Mouse (Mus musculus) G1E (cell line): ENCODE results near the gene Ebf4. TPM values are rescaled to one million over a fixed set of nuclear protein-coding genes. Genes with fewer than 3 reads are reported as not detected.
"Not testable (repeated sequence)": the region's sequence is repeated elsewhere in the genome, so short reads cannot be mapped to it uniquely, and the experiment has no call there.

Experiments
- ATAC-seq: 2 replicates; pipeline ENCODE4 v1.8.0; 2016; ENCODE audit warnings: mild to moderate bottlenecking; ENCODE audit not compliant: insufficient number of reproducible peaks, poor library complexity, low FRiP score, severe bottlenecking; ENCODE audit errors: extremely low read depth
- DNase-seq: peaks from one replicate; pipeline ENCODE4 v3.0.0; 2012; ENCODE audit warnings: low spot score
- H3K27me3 ChIP-seq: 2 replicates; pipeline ENCODE4 v1.6.1; 2012; ENCODE audit warnings: mild to moderate bottlenecking, low read length, inconsistent platforms; ENCODE audit not compliant: insufficient read depth
- H3K36me3 ChIP-seq: replicated peaks from 2 replicates; pipeline ENCODE3; 2012; ENCODE audit warnings: mild to moderate bottlenecking, inconsistent platforms
- H3K4me1 ChIP-seq: 2 replicates; pipeline ENCODE4 v1.6.1; 2012; ENCODE audit warnings: low read depth, low read length, inconsistent platforms, mixed read lengths; ENCODE audit not compliant: insufficient read depth
- H3K4me3 ChIP-seq: 2 replicates; pipeline ENCODE4 v1.5.1; 2012; ENCODE audit warnings: low read depth, mild to moderate bottlenecking, inconsistent platforms, low read length, moderate library complexity, mixed read lengths
- H3K9me3 ChIP-seq: replicated peaks from 2 replicates; pipeline ENCODE4 v1.6.1; 2012; ENCODE audit warnings: inconsistent platforms
- CTCF ChIP-seq: IDR thresholded peaks from 2 replicates; pipeline ENCODE4 v1.5.1; 2012; ENCODE audit warnings: low read depth, low read length, inconsistent platforms, mixed read lengths
- GATA1 ChIP-seq: IDR thresholded peaks from 2 replicates; pipeline ENCODE4 v1.6.1; 2012; ENCODE audit warnings: borderline replicate concordance, low read length, inconsistent platforms, mixed read lengths
- GATA2 ChIP-seq: IDR thresholded peaks from 2 replicates; pipeline ENCODE4 v1.6.1; 2012; ENCODE audit warnings: low read depth, low read length, inconsistent platforms, borderline replicate concordance
- POLR2AphosphoS5 ChIP-seq: IDR thresholded peaks from 2 replicates; pipeline ENCODE4 v1.6.1; 2012; ENCODE audit warnings: low read depth, low read length, inconsistent platforms; ENCODE audit not compliant: insufficient replicate concordance
- TAL1 ChIP-seq: conservative IDR thresholded peaks from 2 replicates; pipeline ENCODE4 v1.6.1; 2012; ENCODE audit warnings: low read depth, low read length, inconsistent platforms, mixed read lengths
- polyA plus RNA-seq: library from polyadenylated mRNA; stranded (reverse); fragments of >175 nt; gene quantifications from 2 replicates; pipeline ENCODE4 v1.2.3, GENCODE M21; 2012
- total RNA-seq, 2 experiments: library from RNA; stranded (forward) in 1 of 2; stranded (reverse) in 1 of 2; fragments of 200-1000 nt in 1 of 2; fragments of >200 nt in 1 of 2; fragmentation: Nextera tagmentation in 1 of 2; gene quantifications; 2 replicates each; pipeline ENCODE4 v1.2.3; 2014 to 2017

Ebf4 gene
- total and polyA plus RNA-seq, 3 experiments: 0.83 TPM; not detected in 2

- no peak overlapping the region for H3K4me3 ChIP-seq
- peaks cover 14% of the 10 kb centered on the region; the same call in 1 of the 2 replicates for H3K27me3 ChIP-seq
- no peaks in the 10 kb centered on the region for H3K9me3 ChIP-seq
- H3K36me3 ChIP-seq: no peaks in the 10 kb centered on the region
- no peak for ATAC-seq
- no peak for TF ChIP-seq GATA2
- no peak for TF ChIP-seq CTCF
- TF ChIP-seq TAL1: no peak
- TF ChIP-seq POLR2AphosphoS5: no peak
- TF ChIP-seq GATA1: no peak
- no peak for DNase-seq
- no peaks in the 10 kb centered on the region; the same call in 1 of the 2 replicates for H3K4me1 ChIP-seq
Observed at GRCm38 (mm10) chr2:130358852-130359251, 63.9 kb downstream of the Ebf4 start.

DNA sequence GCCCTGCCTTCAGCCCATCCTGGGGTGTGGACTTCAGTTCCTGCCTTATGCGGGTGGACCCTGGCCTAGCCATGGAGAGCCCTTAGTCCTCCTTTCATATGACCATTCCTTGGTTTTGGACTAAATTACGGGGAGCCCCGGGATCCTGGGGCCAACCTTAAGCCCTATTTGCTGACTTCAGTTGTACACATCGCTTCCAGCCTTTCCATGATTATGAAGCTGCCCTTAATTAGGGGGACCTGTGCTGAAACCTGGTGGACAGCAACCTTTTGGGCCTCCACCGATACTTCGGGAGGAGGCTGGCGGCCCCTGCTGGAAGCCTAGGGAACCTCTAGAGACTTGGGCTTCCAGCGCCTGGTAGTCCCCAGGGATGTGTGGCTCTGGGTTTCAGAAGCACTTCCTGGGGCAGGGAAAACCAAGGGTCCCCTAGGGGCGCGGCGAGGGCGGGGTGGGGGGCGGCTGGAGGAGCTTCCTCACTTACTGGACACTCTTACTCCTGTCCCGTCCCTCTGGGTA is 67.6 kb downstream of the Ebf4 start:
- no peak for ATAC-seq

GRCm38 (mm10) chr2:130365211-130366094 is 70.5 kb downstream of the Ebf4 start:
- ATAC-seq (no peak), DNase-seq (no peak)
- Histone ChIP-seq H3K27me3 (peaks cover 25% of the 10 kb centered on the region), H3K36me3 (no peaks in the 10 kb centered on the region), H3K9me3 (no peaks in the 10 kb centered on the region), H3K4me1 (peaks cover 3% of the 10 kb centered on the region; the same call in 1 of the 2 replicates), H3K4me3 (no peak overlapping the region)
- TF ChIP-seq GATA1 (no peak), POLR2AphosphoS5 (no peak), TAL1 (no peak), CTCF (no peak)

More for the DNA sequence above, 67.6 kb downstream of the Ebf4 start:
- no peaks in the 10 kb centered on the region for H3K36me3 ChIP-seq
- peaks cover 31% of the 10 kb centered on the region for H3K27me3 ChIP-seq
- no peak overlapping the region for H3K4me3 ChIP-seq
- H3K9me3 ChIP-seq: no peaks in the 10 kb centered on the region
- DNase-seq: peak; percentile 42
- H3K4me1 ChIP-seq: no peaks in the 10 kb centered on the region; the same call in 1 of the 2 replicates
- no peak for TF ChIP-seq POLR2AphosphoS5
- TF ChIP-seq GATA1: no peak
- TF ChIP-seq GATA2: no peak
- TF ChIP-seq CTCF: no peak
- TF ChIP-seq TAL1: no peak

GRCm38 (mm10) chr2:130367386-130367785 is 72.4 kb downstream of the Ebf4 start:
- TF ChIP-seq GATA1 (no peak), GATA2 (no peak), TAL1 (no peak), POLR2AphosphoS5 (no peak), CTCF (no peak)
- ATAC-seq: no peak
- Histone ChIP-seq H3K9me3 (no peaks in the 10 kb centered on the region), H3K4me1 (peaks cover 7% of the 10 kb centered on the region; the same call in 1 of the 2 replicates), H3K27me3 (peaks cover 17% of the 10 kb centered on the region), H3K4me3 (no peak overlapping the region), H3K36me3 (no peaks in the 10 kb centered on the region)
- DNase-seq: no peak

GRCm38 (mm10) chr2:130373026-130373425 is 78.1 kb downstream of the Ebf4 start:
- not testable (repeated sequence) for ATAC-seq, H3K4me3 ChIP-seq, H3K36me3 ChIP-seq, DNase-seq, H3K9me3 ChIP-seq, H3K4me1 ChIP-seq
- peaks cover 14% of the 10 kb centered on the region for H3K27me3 ChIP-seq

GRCm38 (mm10) chr2:130374951-130375350 is 80.0 kb downstream of the Ebf4 start:
- peaks cover 14% of the 10 kb centered on the region for H3K27me3 ChIP-seq
- ATAC-seq (no peak), DNase-seq (no peak)
- H3K36me3 ChIP-seq: no peaks in the 10 kb centered on the region
- H3K4me3 ChIP-seq: no peak overlapping the region
- no peaks in the 10 kb centered on the region for H3K9me3 ChIP-seq
- peaks cover 10% of the 10 kb centered on the region; the same call in 1 of the 2 replicates for H3K4me1 ChIP-seq
- TF ChIP-seq POLR2AphosphoS5 (no peak), GATA2 (no peak), CTCF (no peak), GATA1 (no peak), TAL1 (no peak)

DNA sequence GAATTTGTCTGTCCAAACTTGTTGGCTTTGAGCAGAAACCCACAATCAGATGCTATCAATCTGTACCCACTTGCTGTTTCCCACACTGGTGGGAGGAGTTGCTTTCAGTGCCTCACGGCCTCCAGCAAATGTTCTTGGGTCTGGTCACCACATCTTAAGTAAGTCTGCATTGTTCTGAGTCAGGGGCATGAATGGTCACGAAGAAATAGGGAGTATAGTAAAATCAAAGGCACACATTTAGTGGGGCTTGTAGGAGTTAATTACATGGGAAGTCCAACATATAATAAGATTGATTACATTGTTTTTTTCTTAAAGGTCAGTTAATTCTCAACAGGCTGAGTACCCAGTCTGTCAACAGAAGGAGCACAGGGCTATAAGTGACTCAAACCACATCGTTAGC is 88.2 kb downstream of the Ebf4 start:
- Histone ChIP-seq H3K9me3 (no peaks in the 10 kb centered on the region), H3K4me3 (no peak overlapping the region), H3K36me3 (no peaks in the 10 kb centered on the region), H3K4me1 (no peaks in the 10 kb centered on the region), H3K27me3 (peaks cover 14% of the 10 kb centered on the region)
- DNase-seq (no peak), ATAC-seq (no peak)
- no peak for TF ChIP-seq GATA2
- no peak for TF ChIP-seq POLR2AphosphoS5
- TF ChIP-seq CTCF: no peak
- no peak for TF ChIP-seq GATA1
- no peak for TF ChIP-seq TAL1
